ENCODE assay signal across 16 mouse cellular contexts in the genomic region with DNA sequence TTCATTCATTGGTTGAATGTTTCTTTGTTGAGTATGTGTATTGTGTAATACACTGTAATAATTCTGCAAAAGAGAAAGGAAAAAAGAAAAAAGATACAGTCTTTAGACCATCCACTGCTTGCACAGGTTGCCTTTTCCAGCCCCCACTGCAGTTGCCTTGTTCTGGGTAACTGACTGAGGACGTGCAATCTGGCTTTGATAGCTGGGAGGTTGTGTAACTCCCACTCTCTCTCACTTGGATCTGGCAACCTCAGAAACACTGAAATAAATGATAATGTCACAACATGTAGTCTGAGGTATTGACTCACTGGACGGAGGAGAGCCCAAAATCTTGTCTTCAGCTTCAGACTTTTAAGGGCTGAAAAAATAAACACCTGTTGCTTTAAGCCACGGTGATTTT.
DNase-seq lines count a peak whose midpoint lies in the region.
"Had no signal": no experiment of that assay in that cellular context is flagged by ENCODE, and none has a peak within 500 bp of the region (broad histone marks: within the 10 kb centered on the region; RNA-seq: fewer than 3 reads in every experiment).

No protein-coding gene starts in this region.

- peak; percentile 52 for DNase-seq in layer of hippocampus, adult 11-12 months (ENCODE audit: low spot score)
- no peak for DNase-seq in layer of hippocampus, postnatal 25 days (ENCODE audit: extremely low spot score in 1 of 2, low spot score in 1 of 2)
- peak; percentile 3 for DNase-seq in lung, postnatal 25 days (ENCODE audit: low spot score)
- DNase-seq in lung, postnatal 14 days = no peak
- DNase-seq in brain, adult 2 months (ENCODE audit: low read depth, low spot score) = peak; percentile 59
- DNase-seq in layer of hippocampus, adult 8-10 months (ENCODE audit: low spot score in 2 of 2) = peak; percentile 30 to 38
- no peak for DNase-seq in MN1 (ENCODE audit: low spot score)
- DNase-seq in Muller cell, postnatal 12 days (ENCODE audit: inconsistent ontology term) = no peak
- DNase-seq: adrenal gland, adult 2 months; cerebellum, adult 8-10 months; cerebellum, postnatal 25 days; gastrocnemius, postnatal 14 days; heart, adult 11 months; kidney, adult 2 months; kidney, postnatal 36 days; lung, embryonic 14.5 days had no signal

Comparison
In these comparisons a context has a peak if more than half of its experiments do, and no peak if none do; other contexts are left out.
1. DNase-seq: peak in layer of hippocampus, adult 11-12 months (single experiment), lung, postnatal 25 days (single experiment), brain, adult 2 months (single experiment) and layer of hippocampus, adult 8-10 months (2 of 2); none in layer of hippocampus, postnatal 25 days (0 of 2), lung, postnatal 14 days (single experiment), MN1 (single experiment) and Muller cell, postnatal 12 days (single experiment).